Mouse (Mus musculus): ENCODE results near the gene Fam198b.

- TF ChIP-seq CTCF (IDR thresholded peaks at IDR 0.05; ENCODE audit: borderline replicate concordance, control insufficient read depth, extremely low read depth, insufficient read depth, low read length, poor library complexity) (no peak), POLR2A (IDR thresholded peaks at IDR 0.05; ENCODE audit: control insufficient read depth, extremely low read depth, insufficient read depth, low read length, poor library complexity) (no peak)
Measured at GRCm38 (mm10) chr3:79955262-79955661, 70.9 kb downstream of the Fam198b start.

Data from thymus, adult 2 months (tissue).